Mouse (Mus musculus) C2C12 (cell line): ENCODE measurements around the gene Arf1.

Experiments used
- CTCF ChIP-seq: IDR thresholded peaks from one replicate; pipeline ENCODE4 v1.5.1; 2011; ENCODE audit not compliant: control insufficient read depth, insufficient read depth, insufficient read length
- MYOD1 ChIP-seq: IDR thresholded peaks from one replicate; pipeline ENCODE4 v1.6.1; 2011; ENCODE audit warnings: low read depth; ENCODE audit not compliant: control insufficient read depth, insufficient read length
- MYOG ChIP-seq: IDR thresholded peaks from one replicate; pipeline ENCODE4 v1.6.1; 2011; ENCODE audit not compliant: control insufficient read depth, insufficient read length; ENCODE audit errors: extremely low read depth
- USF1 ChIP-seq: IDR thresholded peaks from one replicate; pipeline ENCODE4 v1.6.1; 2011; ENCODE audit warnings: low read depth, mild to moderate bottlenecking, control low read depth, moderate library complexity

GRCm38 (mm10) chr11:59196230-59196629 is 31.8 kb downstream of the Arf1 start:
- no peak for TF ChIP-seq CTCF
- TF ChIP-seq MYOG = no peak
- no peak for TF ChIP-seq USF1
- no peak for TF ChIP-seq MYOD1
